Mouse (Mus musculus): ENCODE measurements around the gene 3110040M04Rik. TPM values are rescaled to one million over a fixed set of nuclear protein-coding genes. Genes with fewer than 3 reads are reported as not detected.
"Not testable (repeated sequence)": the region's sequence is repeated elsewhere in the genome, so short reads cannot be mapped to it uniquely, and the experiment has no call there.

Gene 3110040M04Rik
- polyA plus RNA-seq, 1 experiment from 2014 or later, result 1.4 TPM

GRCm38 (mm10) chr1:151192075-151192474 lies 11.8 kb upstream of the 3110040M04Rik start, which contains the start of gene Gm8947:
Gene Gm8947 (plus strand): TSS chr1:151192376.
- H3K36me3 ChIP-seq (ENCODE audit: insufficient read depth, low read length); H3K27me3 ChIP-seq (ENCODE audit: insufficient read depth, low read length); ATAC-seq (ENCODE audit: low FRiP score, low TSS enrichment); H3K27ac ChIP-seq (ENCODE audit: low read length); H3K4me3 ChIP-seq (ENCODE audit: low read length); H3K4me2 ChIP-seq (replicated peaks; ENCODE audit: low read depth, low read length); H3K9ac ChIP-seq (replicated peaks; ENCODE audit: low read length); H3K4me1 ChIP-seq (ENCODE audit: insufficient read depth, low read length); H3K9me3 ChIP-seq (ENCODE audit: low read length): not testable (repeated sequence)
- WGBS, result no CpG with 5 or more reads among the region's 7 CpGs

- not testable (repeated sequence) for H3K4me3 ChIP-seq (ENCODE audit: low read length); ATAC-seq (ENCODE audit: low FRiP score, low TSS enrichment); H3K9me3 ChIP-seq (ENCODE audit: low read length); H3K27ac ChIP-seq (ENCODE audit: low read length); H3K27me3 ChIP-seq (ENCODE audit: insufficient read depth, low read length); H3K4me1 ChIP-seq (ENCODE audit: insufficient read depth, low read length); H3K36me3 ChIP-seq (ENCODE audit: insufficient read depth, low read length); H3K9ac ChIP-seq (replicated peaks; ENCODE audit: low read length); H3K4me2 ChIP-seq (replicated peaks; ENCODE audit: low read depth, low read length)
- WGBS, result 89% methylated on average over 13 of the region's 15 CpGs
Measured at GRCm38 (mm10) chr1:151192739-151193138, 11.2 kb upstream of the 3110040M04Rik start.

- not testable (repeated sequence) for ATAC-seq (ENCODE audit: low FRiP score, low TSS enrichment)
- WGBS, result 66% methylated on average over 4 of the region's 4 CpGs
Measured at GRCm38 (mm10) chr1:151195986-151196385, 7.9 kb upstream of the 3110040M04Rik start.

GRCm38 (mm10) chr1:151196690-151197089 lies 7.2 kb upstream of the 3110040M04Rik start:
- not testable (repeated sequence) for H3K27me3 ChIP-seq (ENCODE audit: insufficient read depth, low read length); H3K4me3 ChIP-seq (ENCODE audit: low read length); H3K9ac ChIP-seq (replicated peaks; ENCODE audit: low read length); H3K4me1 ChIP-seq (ENCODE audit: insufficient read depth, low read length); H3K4me2 ChIP-seq (replicated peaks; ENCODE audit: low read depth, low read length); H3K36me3 ChIP-seq (ENCODE audit: insufficient read depth, low read length); H3K9me3 ChIP-seq (ENCODE audit: low read length); ATAC-seq (ENCODE audit: low FRiP score, low TSS enrichment); H3K27ac ChIP-seq (ENCODE audit: low read length)
- 62% methylated on average over 3 of the region's 3 CpGs for WGBS

More at GRCm38 (mm10) chr1:151195986-151196385, 7.9 kb upstream of the 3110040M04Rik start:
- not testable (repeated sequence) for H3K36me3 ChIP-seq (ENCODE audit: insufficient read depth, low read length); H3K4me2 ChIP-seq (replicated peaks; ENCODE audit: low read depth, low read length); H3K27ac ChIP-seq (ENCODE audit: low read length); H3K27me3 ChIP-seq (ENCODE audit: insufficient read depth, low read length); H3K9me3 ChIP-seq (ENCODE audit: low read length); H3K4me3 ChIP-seq (ENCODE audit: low read length); H3K4me1 ChIP-seq (ENCODE audit: insufficient read depth, low read length); H3K9ac ChIP-seq (replicated peaks; ENCODE audit: low read length)

GRCm38 (mm10) chr1:151198120-151198519 lies 5.8 kb upstream of the 3110040M04Rik start, which contains the start of gene Gm47995:
Gene Gm47995 (plus strand): TSS chr1:151198448.
- not testable (repeated sequence) for H3K27ac ChIP-seq (ENCODE audit: low read length); ATAC-seq (ENCODE audit: low FRiP score, low TSS enrichment); H3K4me3 ChIP-seq (ENCODE audit: low read length); H3K4me2 ChIP-seq (replicated peaks; ENCODE audit: low read depth, low read length); H3K9ac ChIP-seq (replicated peaks; ENCODE audit: low read length); H3K9me3 ChIP-seq (ENCODE audit: low read length); H3K27me3 ChIP-seq (ENCODE audit: insufficient read depth, low read length); H3K36me3 ChIP-seq (ENCODE audit: insufficient read depth, low read length); H3K4me1 ChIP-seq (ENCODE audit: insufficient read depth, low read length)
- 78% methylated on average over 2 of the region's 4 CpGs for WGBS

- not testable (repeated sequence) for H3K4me1 ChIP-seq (ENCODE audit: insufficient read depth, low read length); H3K36me3 ChIP-seq (ENCODE audit: insufficient read depth, low read length); H3K27ac ChIP-seq (ENCODE audit: low read length); H3K9ac ChIP-seq (replicated peaks; ENCODE audit: low read length); H3K4me2 ChIP-seq (replicated peaks; ENCODE audit: low read depth, low read length); H3K9me3 ChIP-seq (ENCODE audit: low read length); H3K27me3 ChIP-seq (ENCODE audit: insufficient read depth, low read length); H3K4me3 ChIP-seq (ENCODE audit: low read length)
- ATAC-seq (ENCODE audit: low FRiP score, low TSS enrichment), result peak; percentile 63; the same call in 1 of the 2 replicates
Measured at GRCm38 (mm10) chr1:151200620-151201019, 3.3 kb upstream of the 3110040M04Rik start.

- not testable (repeated sequence) for H3K27me3 ChIP-seq (ENCODE audit: insufficient read depth, low read length); H3K9ac ChIP-seq (replicated peaks; ENCODE audit: low read length); H3K4me2 ChIP-seq (replicated peaks; ENCODE audit: low read depth, low read length); H3K9me3 ChIP-seq (ENCODE audit: low read length); H3K4me3 ChIP-seq (ENCODE audit: low read length); H3K4me1 ChIP-seq (ENCODE audit: insufficient read depth, low read length); H3K36me3 ChIP-seq (ENCODE audit: insufficient read depth, low read length); H3K27ac ChIP-seq (ENCODE audit: low read length)
- 51% methylated on average over 3 of the region's 5 CpGs for WGBS
- ATAC-seq (ENCODE audit: low FRiP score, low TSS enrichment), result peak; percentile 84; the same call in 1 of the 2 replicates
Measured at GRCm38 (mm10) chr1:151202771-151203170, 1.1 kb upstream of the 3110040M04Rik start.

GRCm38 (mm10) chr1:151208493-151208892 lies 4.6 kb downstream of the 3110040M04Rik start:
- 59% methylated on average over 2 of the region's 5 CpGs for WGBS
- H3K4me1 ChIP-seq (ENCODE audit: insufficient read depth, low read length); H3K9ac ChIP-seq (replicated peaks; ENCODE audit: low read length); H3K4me2 ChIP-seq (replicated peaks; ENCODE audit: low read depth, low read length); H3K27ac ChIP-seq (ENCODE audit: low read length); H3K4me3 ChIP-seq (ENCODE audit: low read length); H3K36me3 ChIP-seq (ENCODE audit: insufficient read depth, low read length); H3K9me3 ChIP-seq (ENCODE audit: low read length); H3K27me3 ChIP-seq (ENCODE audit: insufficient read depth, low read length): not testable (repeated sequence)
- ATAC-seq (ENCODE audit: low FRiP score, low TSS enrichment), result peak; percentile 89

- H3K4me2 ChIP-seq (replicated peaks; ENCODE audit: low read depth, low read length); H3K4me1 ChIP-seq (ENCODE audit: insufficient read depth, low read length): not testable (repeated sequence)
Measured at GRCm38 (mm10) chr1:151208944-151209343, 5.0 kb downstream of the 3110040M04Rik start.

GRCm38 (mm10) chr1:151209824-151210355 lies 6.0 kb downstream of the 3110040M04Rik start, which contains the start of gene Gm47996:
Gene Gm47996 (plus strand): TSS chr1:151210131.
- not testable (repeated sequence) for H3K27me3 ChIP-seq (ENCODE audit: insufficient read depth, low read length); H3K9me3 ChIP-seq (ENCODE audit: low read length); H3K27ac ChIP-seq (ENCODE audit: low read length); H3K4me1 ChIP-seq (ENCODE audit: insufficient read depth, low read length); H3K36me3 ChIP-seq (ENCODE audit: insufficient read depth, low read length); H3K4me2 ChIP-seq (replicated peaks; ENCODE audit: low read depth, low read length); H3K9ac ChIP-seq (replicated peaks; ENCODE audit: low read length); H3K4me3 ChIP-seq (ENCODE audit: low read length); ATAC-seq (ENCODE audit: low FRiP score, low TSS enrichment)
- WGBS, result 89% methylated on average over 4 of the region's 8 CpGs

More at GRCm38 (mm10) chr1:151208944-151209343, 5.0 kb downstream of the 3110040M04Rik start:
- not testable (repeated sequence) for H3K9ac ChIP-seq (replicated peaks; ENCODE audit: low read length); ATAC-seq (ENCODE audit: low FRiP score, low TSS enrichment); H3K36me3 ChIP-seq (ENCODE audit: insufficient read depth, low read length); H3K9me3 ChIP-seq (ENCODE audit: low read length); H3K27ac ChIP-seq (ENCODE audit: low read length); H3K4me3 ChIP-seq (ENCODE audit: low read length); H3K27me3 ChIP-seq (ENCODE audit: insufficient read depth, low read length)

Data from kidney, embryonic 16.5 days (tissue).